Mouse (Mus musculus) liver, embryonic 16.5 days (tissue): Measurements from ENCODE around the gene Ints11. TPM values are rescaled to one million over a fixed set of nuclear protein-coding genes. Genes with fewer than 3 reads are reported as not detected.

Source experiments
- ATAC-seq: fragments of 200-750 bp; cut with Nextera tagmentation; 2 replicates; pipeline ENCODE4 v1.8.0; 2017; ENCODE audit warnings: low read depth, mild to moderate bottlenecking, moderate number of reproducible peaks, moderate library complexity
- H3K27ac ChIP-seq: fragments of 300-500 bp; sonication (generic); 2 replicates; pipeline ENCODE4 v1.5.1; 2014; ENCODE audit warnings: mild to moderate bottlenecking, low read length
- H3K27me3 ChIP-seq: fragments of 300-500 bp; sonication (generic); 2 replicates; pipeline ENCODE4 v1.6.1; 2014; ENCODE audit warnings: low read depth, low read length, mixed read lengths; ENCODE audit not compliant: control insufficient read depth, insufficient read depth
- H3K36me3 ChIP-seq: fragments of 300-500 bp; sonication (generic); 2 replicates; pipeline ENCODE4 v1.6.1; 2014; ENCODE audit warnings: mild to moderate bottlenecking; ENCODE audit not compliant: control insufficient read depth, insufficient read depth
- H3K4me1 ChIP-seq: fragments of 300-500 bp; sonication (generic); 2 replicates; pipeline ENCODE4 v1.6.1; 2014; ENCODE audit warnings: low read depth, low read length, mixed read lengths; ENCODE audit not compliant: control insufficient read depth
- H3K4me2 ChIP-seq: fragments of 300-500 bp; sonication (generic); 2 replicates; pipeline ENCODE4 v1.6.1; 2014; ENCODE audit warnings: low read depth, low read length, mixed read lengths
- H3K4me3 ChIP-seq: fragments of 300-500 bp; sonication (generic); 2 replicates; pipeline ENCODE4 v1.5.1; 2014; ENCODE audit warnings: low read depth, mild to moderate bottlenecking, low read length
- H3K9ac ChIP-seq: fragments of 300-500 bp; sonication (generic); 2 replicates; pipeline ENCODE4 v1.6.1; 2014; ENCODE audit warnings: low read depth, low read length
- H3K9me3 ChIP-seq: fragments of 300-500 bp; sonication (generic); replicated peaks from 2 replicates; pipeline ENCODE4 v1.6.1; 2016; ENCODE audit warnings: low read length; ENCODE audit not compliant: control insufficient read depth
- WGBS: fragments of 180-500 bp; shearing (Covaris S2); extraction: QIAGEN DNeasy Blood & Tissue Kit; methylation state at CpG from one replicate; pipeline ENCODE4 v1.1.7; 2014; ENCODE audit not compliant: insufficient replicate concordance; 5-methylcytosine and 5-hydroxymethylcytosine counted together
- polyA plus RNA-seq: library from polyadenylated mRNA; unstranded; fragments of >200 nt; fragmentation: Nextera tagmentation; extraction: Ambion mirVana; gene quantifications from 2 replicates; pipeline ENCODE4 v1.2.1, GENCODE M21; 2015

The Ints11 gene
- polyA plus RNA-seq: 31.8 and 33.1 TPM in 2 replicates

DNA sequence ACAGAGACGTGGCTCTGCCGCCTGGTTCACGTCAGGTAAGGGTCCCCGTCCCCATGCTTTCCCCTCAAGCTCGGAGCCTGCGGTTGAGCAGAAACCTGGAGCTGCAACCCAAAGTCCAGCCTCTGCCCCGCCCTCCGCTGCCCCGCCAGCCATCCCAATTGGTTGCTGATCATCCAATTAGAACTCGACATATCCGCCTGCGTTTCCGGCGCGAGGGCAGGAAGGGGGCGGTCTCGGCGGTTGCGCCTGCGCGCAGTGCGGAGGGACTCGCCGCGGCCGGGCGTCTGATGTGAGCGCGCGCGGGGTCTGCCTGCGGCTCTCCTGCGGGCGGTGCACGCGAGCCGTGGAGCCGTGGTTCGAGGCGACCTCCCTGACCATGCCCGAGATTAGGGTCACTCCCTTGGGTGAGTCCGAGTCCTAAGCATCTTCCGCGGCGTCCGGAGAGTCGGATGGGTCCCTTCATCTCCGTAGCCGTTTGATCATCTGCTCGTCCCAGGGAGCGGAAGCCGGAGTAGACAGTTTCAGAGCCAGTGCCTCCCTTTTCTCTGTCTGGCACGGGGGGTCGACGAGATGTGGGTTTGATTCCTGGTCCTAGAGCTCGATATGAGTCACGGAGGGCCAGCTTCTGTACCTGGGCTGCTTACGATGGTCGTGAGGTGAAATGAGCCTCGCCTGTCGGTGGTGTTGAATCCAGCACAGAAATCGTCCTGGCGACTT is at the start of gene Ints11, which contains the start of gene Cptp:
Gene Ints11, plus strand, starts transcription at position 230 of the 717 bp plus-strand sequence.
Gene Cptp, minus strand, starts transcription at position 124 of the 717 bp plus-strand sequence.
- peaks cover 28% of the 10 kb centered on the region for H3K4me1 ChIP-seq
- peak within 1 kb of the TSS; percentile 96 for H3K4me2 ChIP-seq
- WGBS: under 1% methylated on average over 63 of the region's 63 CpGs
- H3K9ac ChIP-seq: peak within 1 kb of the TSS; percentile 86
- ATAC-seq: peak; percentile 98
- H3K9me3 ChIP-seq: no peaks in the 10 kb centered on the region
- H3K36me3 ChIP-seq: peaks cover 14% of the 10 kb centered on the region
- H3K4me3 ChIP-seq: peak within 1 kb of the TSS; percentile 83
- peak within 1 kb of the TSS; percentile 51 for H3K27ac ChIP-seq
- H3K27me3 ChIP-seq: no peaks in the 10 kb centered on the region

DNA sequence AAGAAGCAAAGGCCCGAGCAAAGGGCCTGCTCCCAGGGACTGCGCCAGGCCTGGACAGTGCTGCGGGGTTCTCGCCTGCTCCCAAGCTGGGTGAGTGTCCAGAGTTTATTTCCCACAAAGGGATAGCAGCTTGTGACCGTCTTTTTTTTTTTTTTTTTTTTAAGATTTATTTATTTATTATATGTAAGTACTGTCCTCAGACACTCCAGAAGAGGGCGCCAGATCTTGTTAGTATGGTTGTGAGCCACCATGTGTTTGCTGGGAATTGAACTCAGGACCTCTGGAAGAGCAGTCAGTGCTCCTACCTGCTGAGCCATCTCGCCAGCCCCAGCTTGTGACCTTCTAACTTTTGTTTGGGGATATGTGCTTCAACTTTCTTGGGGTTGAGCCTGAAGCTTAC is 48.3 kb upstream of the Ints11 start:
- ATAC-seq: no peak
- Histone ChIP-seq H3K36me3 (peaks cover 95% of the 10 kb centered on the region), H3K27ac (no peak overlapping the region), H3K4me1 (no peaks in the 10 kb centered on the region), H3K4me2 (no peak overlapping the region), H3K4me3 (no peak overlapping the region), H3K27me3 (no peaks in the 10 kb centered on the region), H3K9me3 (no peaks in the 10 kb centered on the region), H3K9ac (no peak overlapping the region)
- WGBS: 79% methylated on average over 7 of the region's 7 CpGs

DNA sequence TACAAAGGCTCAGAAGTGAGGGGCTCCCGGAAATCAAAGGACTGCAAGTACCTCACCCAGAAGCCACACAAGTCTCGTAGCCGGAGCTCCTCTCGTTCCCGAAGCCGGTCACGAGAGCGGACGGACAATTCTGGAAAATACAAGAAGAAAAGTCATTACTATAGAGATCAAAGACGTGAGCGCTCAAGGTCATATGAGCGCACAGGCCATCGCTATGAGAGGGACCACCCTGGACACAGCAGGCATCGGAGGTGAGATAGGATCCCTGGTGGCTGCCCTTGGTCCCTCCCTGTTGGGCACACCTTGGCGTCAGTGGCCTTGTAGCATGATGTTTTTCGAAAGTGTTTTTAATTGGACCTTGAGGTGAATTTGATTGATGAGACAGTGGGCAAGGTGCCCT is 45.9 kb upstream of the Ints11 start:
- 92% methylated on average over 16 of the region's 16 CpGs for WGBS
- H3K4me1 ChIP-seq: no peaks in the 10 kb centered on the region
- no peak for ATAC-seq
- H3K36me3 ChIP-seq: peaks cover 87% of the 10 kb centered on the region
- no peaks in the 10 kb centered on the region for H3K27me3 ChIP-seq
- no peak overlapping the region for H3K27ac ChIP-seq
- H3K9ac ChIP-seq: no peak overlapping the region
- no peak overlapping the region for H3K4me2 ChIP-seq
- no peaks in the 10 kb centered on the region for H3K9me3 ChIP-seq
- no peak overlapping the region for H3K4me3 ChIP-seq

DNA sequence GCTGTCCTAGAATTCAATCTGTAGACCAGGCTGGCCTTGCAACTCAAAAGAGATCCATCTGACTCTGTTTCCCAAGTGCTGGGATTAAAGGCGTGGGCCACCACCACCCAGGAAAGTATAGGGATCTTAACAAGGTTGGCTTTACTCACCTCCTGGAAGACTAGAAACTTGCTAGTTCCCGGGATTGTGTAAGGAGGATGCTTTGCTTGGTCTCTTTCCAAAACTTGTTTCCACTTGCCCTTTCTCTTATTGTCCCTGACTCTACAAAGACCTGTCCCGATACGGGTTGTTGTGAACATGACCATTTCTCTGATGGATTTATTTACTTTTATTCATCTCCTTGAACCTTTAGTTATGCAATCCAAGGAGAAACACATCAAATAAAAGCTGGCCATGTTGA is 39.5 kb upstream of the Ints11 start:
- no peak overlapping the region for H3K9ac ChIP-seq
- peaks cover 25% of the 10 kb centered on the region for H3K36me3 ChIP-seq
- no peak overlapping the region for H3K27ac ChIP-seq
- 93% methylated on average over 4 of the region's 4 CpGs for WGBS
- no peak overlapping the region for H3K4me2 ChIP-seq
- ATAC-seq: no peak
- no peaks in the 10 kb centered on the region for H3K27me3 ChIP-seq
- H3K9me3 ChIP-seq: no peaks in the 10 kb centered on the region
- peaks cover 24% of the 10 kb centered on the region for H3K4me1 ChIP-seq
- H3K4me3 ChIP-seq: no peak overlapping the region

DNA sequence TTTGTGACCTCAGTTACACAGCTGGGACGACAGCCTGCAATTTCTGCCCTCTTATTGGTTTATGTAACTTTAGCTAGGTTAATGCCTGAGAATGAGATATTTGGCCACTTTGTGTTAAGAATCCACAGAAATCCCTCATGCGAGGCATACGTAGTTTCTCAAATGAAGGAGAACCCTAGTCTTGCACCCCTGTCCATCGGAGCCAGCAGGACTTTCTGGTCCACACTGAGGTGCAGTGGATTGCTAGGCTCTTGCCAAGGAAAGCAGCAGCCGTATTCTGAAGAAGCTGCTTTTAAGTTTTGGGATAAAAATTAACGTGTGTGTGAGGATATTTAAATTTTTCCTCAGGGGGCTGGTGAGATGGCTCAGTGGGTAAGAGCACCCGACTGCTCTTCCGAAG is 38.8 kb upstream of the Ints11 start:
- Histone ChIP-seq H3K27ac (peak overlapping the region; percentile 93), H3K9ac (peak overlapping the region; percentile 92), H3K27me3 (no peaks in the 10 kb centered on the region), H3K4me3 (peak overlapping the region; percentile 90), H3K9me3 (no peaks in the 10 kb centered on the region), H3K4me2 (peak overlapping the region; percentile 87), H3K36me3 (peaks cover 17% of the 10 kb centered on the region), H3K4me1 (peaks cover 24% of the 10 kb centered on the region)
- WGBS: 47% methylated on average over 8 of the region's 8 CpGs
- no peak for ATAC-seq

DNA sequence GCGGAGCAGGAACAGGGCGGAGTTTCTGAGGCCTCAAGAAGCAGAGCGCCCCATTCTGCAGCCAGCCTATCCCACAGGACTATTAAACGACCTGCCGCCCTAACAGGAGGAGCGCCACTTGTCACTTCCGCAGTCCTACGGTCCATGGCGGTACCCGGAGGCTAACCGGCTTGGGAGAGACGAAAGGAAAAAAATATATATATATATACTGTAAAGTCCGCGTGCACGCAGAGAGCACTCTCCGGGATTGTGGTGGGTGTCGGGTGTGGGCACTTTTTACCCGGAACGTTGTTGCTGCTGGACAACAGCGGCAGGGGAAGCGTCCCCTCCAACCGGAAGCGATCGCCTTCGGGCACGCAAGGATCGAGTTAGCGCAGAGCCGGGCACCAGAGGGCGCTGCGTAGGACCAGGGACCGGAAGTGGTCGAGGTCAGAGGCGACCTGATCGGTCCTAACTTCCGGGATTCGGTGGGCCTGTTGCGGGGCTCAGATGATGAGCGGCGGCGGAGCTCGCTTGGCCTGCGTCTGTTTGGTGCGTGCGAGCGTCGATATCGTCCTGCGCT is 38.1 kb upstream of the Ints11 start, which contains the start of gene Aurkaip1:
Gene Aurkaip1, plus strand, starts transcription at position 68 of the 562 bp plus-strand sequence.
- peak within 1 kb of the TSS; percentile 92 for H3K9ac ChIP-seq
- WGBS: under 1% methylated on average over 49 of the region's 49 CpGs
- peak within 1 kb of the TSS; percentile 93 for H3K27ac ChIP-seq
- H3K4me3 ChIP-seq: peak within 1 kb of the TSS; percentile 90
- H3K4me2 ChIP-seq: peak within 1 kb of the TSS; percentile 87
- peaks cover 24% of the 10 kb centered on the region for H3K4me1 ChIP-seq
- H3K9me3 ChIP-seq: no peaks in the 10 kb centered on the region
- H3K36me3 ChIP-seq: peaks cover 14% of the 10 kb centered on the region
- no peaks in the 10 kb centered on the region for H3K27me3 ChIP-seq
- ATAC-seq: peak; percentile 94

DNA sequence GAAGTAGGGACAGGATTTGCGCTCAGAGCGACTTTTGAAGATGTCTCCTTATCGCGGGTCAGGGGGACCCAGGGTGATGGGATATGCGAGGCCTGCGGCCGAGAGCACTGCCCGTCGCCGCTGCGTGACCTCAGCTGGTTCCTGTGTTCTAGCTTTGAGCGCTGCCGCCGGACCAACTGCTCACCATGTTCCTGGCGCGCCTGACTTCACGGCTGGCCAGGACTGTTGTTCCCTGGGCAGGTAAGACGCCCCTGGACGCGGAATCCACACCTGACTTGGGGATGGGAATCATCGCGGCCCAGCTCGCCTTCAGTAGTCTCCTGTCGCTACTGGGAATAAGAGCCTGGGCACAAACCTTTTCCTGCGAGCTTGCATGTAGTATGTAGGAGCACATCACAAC is 37.5 kb upstream of the Ints11 start:
- peak; percentile 20 for ATAC-seq
- no peaks in the 10 kb centered on the region for H3K9me3 ChIP-seq
- H3K4me1 ChIP-seq: peaks cover 24% of the 10 kb centered on the region
- H3K27me3 ChIP-seq: no peaks in the 10 kb centered on the region
- H3K4me2 ChIP-seq: peak overlapping the region; percentile 87
- peaks cover 9% of the 10 kb centered on the region for H3K36me3 ChIP-seq
- peak overlapping the region; percentile 90 for H3K4me3 ChIP-seq
- H3K27ac ChIP-seq: peak overlapping the region; percentile 93
- under 1% methylated on average over 25 of the region's 25 CpGs for WGBS
- H3K9ac ChIP-seq: peak overlapping the region; percentile 92

DNA sequence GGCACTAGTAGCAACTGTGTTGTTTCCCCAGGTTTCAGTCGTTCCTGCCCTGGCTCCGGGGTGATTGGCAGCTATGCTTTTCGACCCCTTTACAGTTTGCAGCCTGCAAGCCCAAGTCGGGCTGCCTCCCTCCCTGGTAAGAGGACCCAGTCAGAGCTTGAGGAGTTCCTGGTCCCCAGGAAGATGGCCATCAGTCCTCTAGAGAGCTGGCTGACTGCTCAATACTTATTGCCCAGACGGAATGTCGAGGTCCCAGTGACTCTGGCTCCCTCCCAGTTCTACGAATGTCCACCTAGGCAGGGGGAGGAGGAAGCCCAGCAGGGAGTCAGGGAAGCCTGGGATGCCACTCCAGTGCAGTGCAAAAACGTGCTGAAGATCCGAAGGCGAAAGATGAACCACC is 37.0 kb upstream of the Ints11 start:
- H3K27ac ChIP-seq: peak overlapping the region; percentile 93
- no peaks in the 10 kb centered on the region for H3K27me3 ChIP-seq
- peaks cover 5% of the 10 kb centered on the region for H3K36me3 ChIP-seq
- H3K9me3 ChIP-seq: no peaks in the 10 kb centered on the region
- peak overlapping the region; percentile 90 for H3K4me3 ChIP-seq
- peak overlapping the region; percentile 87 for H3K4me2 ChIP-seq
- peaks cover 24% of the 10 kb centered on the region for H3K4me1 ChIP-seq
- ATAC-seq: no peak
- H3K9ac ChIP-seq: peak overlapping the region; percentile 92
- WGBS: 51% methylated on average over 10 of the region's 10 CpGs

DNA sequence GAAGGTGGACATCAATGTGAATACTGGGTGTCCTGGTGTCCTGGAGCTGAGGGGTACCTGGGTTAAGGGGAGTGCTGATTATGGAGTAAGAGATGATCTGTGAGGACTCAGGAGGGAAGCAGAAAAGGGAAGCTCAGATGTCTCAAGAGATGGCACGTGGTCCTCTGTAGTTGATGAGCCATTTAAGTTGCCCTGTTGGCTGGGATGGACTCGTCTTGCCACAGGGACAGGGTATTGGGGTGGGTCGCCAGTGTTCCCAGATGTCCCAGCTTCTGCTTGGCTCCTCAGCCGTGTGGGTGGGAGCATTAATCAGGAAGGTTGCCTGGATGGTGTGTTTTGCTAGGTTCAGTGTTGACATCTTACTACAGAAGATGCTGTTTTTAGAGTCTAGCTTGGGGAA is 36.1 kb upstream of the Ints11 start:
- Histone ChIP-seq H3K9me3 (no peaks in the 10 kb centered on the region), H3K36me3 (no peaks in the 10 kb centered on the region), H3K4me3 (no peak overlapping the region), H3K27ac (no peak overlapping the region), H3K9ac (no peak overlapping the region), H3K27me3 (no peaks in the 10 kb centered on the region), H3K4me1 (peaks cover 24% of the 10 kb centered on the region), H3K4me2 (no peak overlapping the region)
- ATAC-seq: no peak
- 64% methylated on average over 4 of the region's 4 CpGs for WGBS
